Mouse (Mus musculus): ENCODE results near the gene Stxbp3.
"Not testable (repeated sequence)": the region's sequence is repeated elsewhere in the genome, so short reads cannot be mapped to it uniquely, and the experiment has no call there.

The Stxbp3 gene

DNA sequence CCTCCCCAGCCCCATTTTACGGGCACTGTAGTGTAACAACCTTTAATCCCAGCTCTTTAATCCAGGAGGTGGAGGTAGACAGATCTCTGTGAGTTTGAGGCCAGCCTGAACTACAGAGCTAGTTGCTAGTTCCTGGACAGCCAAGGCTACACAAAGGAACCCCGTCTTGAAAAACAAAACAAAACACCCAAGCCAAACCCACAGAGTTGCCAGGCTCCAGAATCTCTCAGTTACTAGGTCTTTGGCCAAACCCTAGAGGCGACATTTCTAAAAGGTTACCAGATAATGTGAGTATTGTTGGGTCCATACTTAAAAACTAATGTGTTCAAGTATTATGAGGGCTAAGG is 16.8 kb upstream of the Stxbp3 start:
- no peak for DNase-seq (ENCODE audit: low spot score)

- DNase-seq (ENCODE audit: low spot score): no peak
Measured at GRCm38 (mm10) chr3:108856386-108857123, 16.2 kb upstream of the Stxbp3 start.

- DNase-seq (ENCODE audit: low spot score): peak; percentile 74
Measured at GRCm38 (mm10) chr3:108855864-108856263, 15.5 kb upstream of the Stxbp3 start.

- no peak for DNase-seq (ENCODE audit: low spot score)
Measured at GRCm38 (mm10) chr3:108855371-108855770, 15.0 kb upstream of the Stxbp3 start.

DNA sequence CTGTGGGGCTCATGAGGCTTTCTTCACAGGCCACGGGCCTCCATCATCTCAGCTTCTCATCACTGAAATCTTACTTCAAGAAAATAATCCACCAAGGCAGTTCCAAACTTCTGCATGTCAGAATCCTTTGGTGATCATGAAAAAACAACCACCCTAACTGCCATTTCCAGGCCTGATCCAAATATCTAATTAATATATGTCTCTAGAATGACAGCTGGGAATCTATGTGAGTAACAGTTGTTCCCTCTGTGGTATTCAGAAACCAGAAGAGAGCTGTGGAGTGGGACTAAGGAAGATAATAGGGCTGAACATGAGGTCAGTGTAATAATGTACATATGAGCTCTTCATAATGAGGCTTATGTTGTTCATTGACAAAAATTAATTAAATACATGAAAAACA is 12.9 kb upstream of the Stxbp3 start:
- DNase-seq (ENCODE audit: low spot score): no peak

GRCm38 (mm10) chr3:108851996-108852697 is 11.8 kb upstream of the Stxbp3 start:
- no peak for DNase-seq (ENCODE audit: low spot score)

DNA sequence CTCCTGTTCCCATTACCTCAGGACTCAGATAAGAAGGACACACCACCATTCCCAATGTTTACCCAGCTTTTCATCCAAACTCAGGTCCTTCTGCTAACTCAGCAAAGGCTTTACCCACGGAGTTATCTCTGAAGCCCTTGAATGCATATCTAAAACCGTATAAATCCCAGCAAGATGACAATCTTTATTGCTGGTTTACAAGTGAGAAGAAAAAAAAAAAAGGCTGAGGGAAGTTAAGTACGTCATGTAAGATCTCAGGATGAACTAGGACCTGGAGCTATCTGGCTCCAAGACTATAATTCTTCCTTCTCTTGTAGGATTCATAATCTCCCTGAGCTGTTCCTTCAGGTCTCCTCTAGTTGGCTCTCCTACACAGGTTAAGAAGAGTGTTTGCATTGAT is 11.2 kb upstream of the Stxbp3 start:
- DNase-seq (ENCODE audit: low spot score): no peak

GRCm38 (mm10) chr3:108851075-108851474 is 10.7 kb upstream of the Stxbp3 start:
- no peak for DNase-seq (ENCODE audit: low spot score)

DNA sequence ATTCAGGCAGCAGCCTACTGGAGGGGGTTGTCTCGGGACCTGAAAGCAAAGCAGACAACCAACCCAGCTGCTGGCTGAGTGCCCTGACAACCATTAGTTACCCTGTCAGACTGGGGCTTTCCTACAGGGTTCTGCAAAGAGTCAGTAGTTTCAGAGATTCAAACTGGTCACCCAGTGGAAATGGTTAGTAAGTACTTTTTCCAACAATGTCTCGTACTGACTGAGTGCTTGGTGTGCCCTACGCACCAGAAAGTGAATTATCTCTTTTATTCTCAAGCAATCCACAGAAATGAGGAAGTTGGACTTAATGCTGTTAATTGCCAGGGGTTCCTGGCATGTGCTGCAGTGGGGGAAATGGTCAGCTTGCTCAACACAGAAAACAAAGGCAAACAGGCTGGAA is 10.2 kb upstream of the Stxbp3 start:
- no peak for DNase-seq (ENCODE audit: low spot score)

DNA sequence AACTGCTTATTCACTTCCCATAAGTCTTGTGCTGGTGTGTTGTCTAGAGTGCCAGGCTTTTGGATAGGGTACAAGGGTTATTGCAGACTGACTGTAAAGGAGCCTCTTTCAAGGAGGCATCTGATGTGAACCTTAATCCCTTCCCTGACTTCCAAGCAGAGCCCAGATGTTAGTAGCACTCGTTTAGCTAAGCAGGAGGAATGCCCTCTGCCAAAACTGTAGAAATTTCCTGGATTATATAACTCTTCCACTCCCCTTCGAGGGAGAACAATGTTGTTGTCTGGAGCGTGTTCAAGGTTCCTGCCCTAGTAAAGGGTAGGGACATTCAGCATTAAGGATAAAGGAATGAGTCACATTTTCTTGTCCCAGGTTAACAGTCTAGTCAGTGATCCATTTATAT is 6.3 kb upstream of the Stxbp3 start:
- DNase-seq (ENCODE audit: low spot score): no peak

DNA sequence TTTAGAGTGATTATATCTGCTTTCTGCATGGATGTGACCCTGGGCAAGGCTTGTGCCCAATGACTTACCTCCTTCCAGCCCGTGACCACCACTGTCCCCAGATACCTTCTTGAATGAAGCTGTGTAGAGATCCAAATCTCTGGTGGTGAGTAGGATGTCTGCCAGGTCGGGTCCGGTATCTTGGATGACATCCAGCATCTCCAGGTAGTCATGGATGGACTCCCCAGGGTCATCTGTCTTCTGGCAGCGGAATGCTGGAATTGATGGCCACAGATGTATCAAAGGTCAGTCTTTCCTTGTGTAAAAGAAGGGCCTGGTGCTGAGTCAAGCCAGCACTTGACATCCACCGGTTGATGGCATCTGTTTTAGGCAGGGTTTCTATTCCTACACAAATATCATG is 4.2 kb upstream of the Stxbp3 start:
- no peak for DNase-seq (ENCODE audit: low spot score)

GRCm38 (mm10) chr3:108844026-108844425 is 3.7 kb upstream of the Stxbp3 start:
- DNase-seq (ENCODE audit: low spot score): no peak

- no peak for DNase-seq (ENCODE audit: low spot score)
Measured at GRCm38 (mm10) chr3:108840716-108841054, 359 bp upstream of the Stxbp3 start.

GRCm38 (mm10) chr3:108839647-108839999 is 703 bp downstream of the Stxbp3 start:
- DNase-seq (ENCODE audit: low spot score): no peak

- DNase-seq (ENCODE audit: low spot score): no peak
Measured at GRCm38 (mm10) chr3:108838980-108839379, 1.3 kb downstream of the Stxbp3 start.

DNA sequence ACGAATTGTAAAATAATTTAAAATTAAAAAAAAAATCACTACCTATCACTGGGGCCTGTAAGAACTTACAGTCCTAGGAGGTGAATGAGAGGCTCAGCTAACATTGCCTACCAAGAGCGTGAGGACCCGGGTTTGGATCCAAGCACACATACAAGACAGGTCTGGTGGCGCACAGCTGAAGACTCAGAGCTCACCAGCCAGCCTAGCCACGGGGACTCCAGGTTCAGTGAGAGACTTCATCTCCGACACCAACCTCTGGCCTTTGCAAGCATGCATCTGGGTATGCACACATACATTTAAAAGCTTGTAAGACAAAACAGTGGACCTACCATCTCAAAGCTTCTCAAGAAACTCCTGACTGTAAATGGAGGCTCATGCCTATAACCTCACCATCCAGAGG is 3.4 kb downstream of the Stxbp3 start:
- no peak for DNase-seq (ENCODE audit: low spot score)

DNA sequence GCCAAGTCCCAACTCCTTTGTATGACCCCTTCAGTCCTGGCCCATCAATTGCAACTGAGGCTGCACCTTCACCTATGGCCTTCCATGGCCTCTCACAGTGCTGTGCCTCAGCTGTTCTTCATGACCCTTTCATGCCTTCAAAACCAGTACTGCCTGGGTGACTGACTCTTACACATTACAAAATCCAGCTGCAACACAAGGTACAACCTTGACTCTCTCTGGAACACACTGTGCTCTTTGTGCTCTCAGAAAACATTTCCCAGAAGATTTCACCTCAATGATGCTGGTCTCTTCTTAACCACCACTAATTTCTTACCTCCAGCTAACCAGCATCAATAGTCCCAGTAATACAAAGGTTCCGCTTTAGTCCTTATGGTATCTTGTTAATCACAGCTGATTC is 6.6 kb downstream of the Stxbp3 start:
- not testable (repeated sequence) for DNase-seq (ENCODE audit: low spot score)

DNA sequence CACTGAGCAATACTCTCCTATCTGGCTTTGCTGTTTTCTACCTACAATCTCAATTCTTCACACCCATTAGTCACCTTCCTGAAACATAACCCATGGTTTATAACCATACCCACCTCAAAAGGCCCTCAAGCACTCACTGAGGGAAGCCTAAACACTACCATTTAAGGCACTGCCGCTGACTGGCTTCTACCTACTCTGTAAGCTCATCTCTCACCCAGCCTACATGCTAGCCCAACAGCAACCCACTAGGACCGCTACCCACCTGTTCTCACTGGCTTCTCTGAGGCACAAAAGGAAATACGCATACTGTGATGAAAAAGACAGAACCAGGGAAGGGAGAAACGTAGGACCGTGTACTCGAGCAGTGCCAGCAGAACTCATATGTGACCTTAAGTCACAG is 8.6 kb downstream of the Stxbp3 start:
- no peak for DNase-seq (ENCODE audit: low spot score)

DNA sequence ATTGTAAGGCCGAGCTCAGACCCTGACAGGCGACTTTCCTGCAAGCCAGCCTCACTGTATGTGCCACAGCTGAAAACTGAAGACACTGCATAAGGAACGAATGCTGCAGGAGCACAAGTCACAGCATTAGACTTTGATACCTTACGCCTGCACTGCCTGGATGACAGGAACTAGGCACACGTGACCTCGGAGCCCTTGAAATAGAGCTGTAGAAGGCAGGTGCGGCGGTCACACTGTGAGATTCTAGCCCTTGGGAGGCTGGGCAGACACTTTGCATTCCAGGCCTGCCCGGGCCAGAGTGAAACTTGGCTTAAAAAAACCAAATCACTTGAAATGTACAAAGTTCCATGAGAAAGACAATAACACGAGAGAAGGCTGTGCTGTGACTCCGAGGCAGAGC is 9.8 kb downstream of the Stxbp3 start:
- DNase-seq (ENCODE audit: low spot score): no peak

DNA sequence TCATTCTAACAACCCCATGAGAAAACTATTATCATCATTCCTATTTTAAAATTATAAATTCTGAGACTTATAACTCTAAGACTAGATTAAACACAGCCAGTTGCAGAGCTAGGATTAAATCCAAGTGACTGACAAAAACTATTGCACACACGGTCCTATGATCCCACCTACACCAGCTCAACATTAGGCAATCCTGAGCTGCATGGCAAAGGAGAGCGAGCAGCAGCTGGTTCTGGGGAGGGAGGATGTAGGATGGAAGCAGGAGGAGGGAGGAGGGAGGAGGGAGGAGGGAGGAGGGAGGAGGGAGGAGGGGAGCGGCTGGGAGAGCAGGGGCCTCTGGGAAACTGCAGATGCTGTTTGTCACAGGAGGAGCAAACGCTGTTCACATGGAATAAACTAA is 24.7 kb downstream of the Stxbp3 start:
- DNase-seq (ENCODE audit: low spot score): no peak

- DNase-seq (ENCODE audit: low spot score): no peak
Measured at GRCm38 (mm10) chr3:108810747-108811263, 29.5 kb downstream of the Stxbp3 start.

DNA sequence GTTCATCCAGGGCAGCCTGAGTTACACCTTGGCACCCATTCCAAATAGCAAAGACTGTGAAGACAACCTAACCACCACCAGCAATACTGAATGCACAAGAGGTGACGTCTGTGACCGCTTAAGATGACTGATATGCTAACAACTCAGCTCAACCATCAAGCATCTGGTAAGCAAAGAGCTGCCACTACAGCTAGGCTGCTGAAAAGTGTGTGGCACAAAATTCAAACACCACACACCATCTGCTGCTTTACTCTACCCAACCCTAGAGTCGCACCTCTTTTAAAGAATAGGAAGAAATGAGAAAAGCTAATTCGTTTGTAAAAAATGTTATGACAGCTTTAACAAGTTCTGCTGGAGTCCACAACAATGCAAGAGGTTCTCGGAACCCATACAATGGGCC is 34.7 kb downstream of the Stxbp3 start:
- DNase-seq (ENCODE audit: low spot score): no peak

DNA sequence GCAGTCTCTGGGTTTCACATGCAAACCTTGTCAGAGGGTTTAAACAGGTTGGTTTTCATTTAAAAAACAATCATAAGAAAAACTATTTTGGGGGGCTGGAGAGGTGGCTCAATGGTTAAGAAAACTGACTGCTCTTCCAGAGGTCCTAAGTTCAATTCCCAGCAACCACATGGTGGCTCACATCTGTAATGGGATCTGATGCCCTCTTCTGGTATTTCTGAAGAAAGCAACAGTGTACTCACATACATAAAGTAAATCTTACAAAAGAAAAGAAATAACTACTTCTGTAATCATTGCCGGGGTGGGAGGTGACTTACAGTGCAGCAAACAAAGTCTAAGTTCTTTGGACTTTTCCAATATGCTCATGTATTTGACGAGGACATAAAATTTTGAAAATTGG is 42.0 kb downstream of the Stxbp3 start:
- DNase-seq (ENCODE audit: low spot score): peak; percentile 12

DNA sequence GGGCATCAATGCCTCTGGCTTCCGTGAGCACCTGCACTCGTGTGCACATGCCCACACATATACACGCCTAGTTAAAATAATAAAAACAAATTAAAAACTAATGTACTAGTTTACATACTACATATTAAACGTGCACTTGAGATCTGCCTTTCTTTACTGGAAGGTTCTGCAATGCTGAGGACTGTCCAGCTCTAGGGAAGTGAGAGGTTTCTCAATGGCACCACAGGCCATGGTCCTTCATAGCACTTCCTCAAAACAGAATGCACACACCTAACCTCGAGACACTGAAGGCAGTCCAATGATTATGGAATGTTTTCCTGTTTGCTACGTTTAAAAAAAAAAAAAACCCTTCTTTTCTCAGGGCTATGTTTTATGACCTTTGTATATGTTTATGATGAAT is 42.6 kb downstream of the Stxbp3 start:
- peak; percentile 12 for DNase-seq (ENCODE audit: low spot score)
